Mouse (Mus musculus): ENCODE measurements around the gene Cfap126.
A peak's percentile ranks its signal among the peaks of the same experiment; 100 is the strongest.
"Not testable (repeated sequence)": the region's sequence is repeated elsewhere in the genome, so short reads cannot be mapped to it uniquely, and the experiment has no call there.

Gene Cfap126

GRCm38 (mm10) chr1:171129251-171129650, 15.5 kb downstream of the Cfap126 start:
- no peak for DNase-seq (ENCODE audit: low spot score)

GRCm38 (mm10) chr1:171130971-171131370, 17.3 kb downstream of the Cfap126 start:
- no peak for DNase-seq (ENCODE audit: low spot score)

DNA sequence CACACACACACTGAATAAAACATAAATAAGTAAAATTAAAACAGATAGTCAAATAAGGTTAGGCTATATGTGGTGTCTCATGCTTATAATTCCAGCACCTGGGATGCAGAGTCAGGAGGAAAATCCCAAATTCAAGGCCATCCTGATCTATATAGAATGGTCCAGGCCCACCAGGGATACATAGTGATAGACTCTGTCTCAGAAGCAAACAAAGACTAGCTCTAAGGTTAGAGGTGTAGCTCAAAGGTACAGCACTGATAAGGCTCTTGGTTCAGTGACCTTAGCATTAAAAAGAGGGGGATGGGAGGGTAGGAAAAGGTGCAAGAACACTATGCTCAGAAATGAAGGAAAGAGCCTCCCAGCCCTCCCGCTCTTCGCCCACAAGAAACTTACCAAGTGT, 21.9 kb downstream of the Cfap126 start:
- DNase-seq (ENCODE audit: low spot score), result no peak

DNA sequence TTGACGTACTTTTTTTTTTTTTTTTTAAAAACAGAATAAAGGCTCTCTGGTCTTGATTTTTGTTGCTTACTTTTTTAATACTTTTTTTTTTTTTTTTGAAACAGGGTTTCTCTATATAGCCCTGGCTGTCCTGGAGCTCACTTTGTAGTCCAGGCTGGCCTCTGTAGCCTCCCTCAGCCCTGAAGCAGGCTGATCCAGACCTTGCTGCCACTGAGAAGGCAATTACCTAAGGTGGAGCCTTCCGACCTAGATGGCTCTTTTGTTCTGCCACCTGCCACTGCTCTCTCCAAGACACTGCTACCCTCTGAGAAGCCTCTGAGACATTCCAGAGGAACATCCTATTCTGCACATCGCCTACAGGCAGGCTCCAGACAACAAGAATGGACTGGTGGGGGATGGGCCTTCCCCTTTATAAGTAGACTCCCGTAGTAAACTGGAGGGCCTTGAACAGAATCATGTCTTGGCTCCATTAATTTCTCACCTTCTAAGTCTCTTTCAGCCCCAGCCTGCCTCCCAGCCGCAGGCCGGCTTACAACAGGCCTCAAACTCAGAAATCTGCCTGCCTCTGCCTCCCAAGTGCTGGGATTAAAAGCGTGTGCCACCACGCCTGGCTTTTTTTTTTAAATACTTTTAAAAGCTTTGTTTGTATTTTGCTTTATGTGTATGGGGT, 23.9 kb downstream of the Cfap126 start:
- DNase-seq (ENCODE audit: low spot score), result not testable (repeated sequence)

DNA sequence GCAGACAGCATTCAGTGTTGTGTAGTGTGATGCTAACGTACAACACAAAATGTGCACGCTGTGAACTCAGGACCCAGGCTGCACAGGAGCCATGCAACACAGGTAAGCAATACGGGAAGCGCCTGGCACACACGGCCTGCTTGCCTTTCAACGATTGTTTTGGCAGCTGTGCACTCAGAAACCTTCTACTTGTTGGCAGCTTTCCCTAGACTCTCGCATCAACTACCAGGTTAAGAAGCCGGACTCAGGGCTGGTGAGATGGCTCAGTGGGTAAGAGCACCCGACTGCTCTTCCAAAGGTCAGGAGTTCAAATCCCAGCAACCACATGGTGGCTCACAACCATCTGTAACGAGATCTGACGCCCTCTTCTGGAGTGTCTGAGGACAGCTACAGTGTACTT, 29.3 kb downstream of the Cfap126 start:
- not testable (repeated sequence) for DNase-seq (ENCODE audit: low spot score)

GRCm38 (mm10) chr1:171149974-171150760, 36.4 kb downstream of the Cfap126 start, which contains the start of the genes Sdhc and Mpz:
TSS of gene Sdhc (minus strand) at chr1:171150603.
TSS of gene Mpz (plus strand) at chr1:171150711.
- peak; percentile 78 for DNase-seq (ENCODE audit: low spot score)

- DNase-seq (ENCODE audit: low spot score), result no peak
Observed at GRCm38 (mm10) chr1:171150838-171151391, 37.2 kb downstream of the Cfap126 start.

DNA sequence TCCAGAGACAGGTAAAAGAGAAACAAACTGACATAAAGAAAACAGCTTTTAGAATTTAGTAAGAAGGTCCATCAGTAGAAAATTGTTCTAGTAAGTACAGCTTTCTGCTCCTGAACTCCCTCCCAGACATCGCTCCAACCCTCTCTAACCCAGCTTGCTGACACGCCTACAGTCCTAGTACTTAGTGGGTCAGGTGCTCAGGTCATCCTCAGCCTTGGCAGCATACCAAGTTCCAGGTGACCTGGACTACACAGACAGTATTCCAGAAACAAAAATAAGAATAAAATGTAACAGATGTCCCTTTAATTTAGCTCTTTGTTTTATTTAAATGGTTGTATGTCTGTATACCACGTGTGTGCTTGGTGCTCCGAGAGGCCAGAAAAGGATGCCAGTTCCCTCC, 38.2 kb downstream of the Cfap126 start:
- DNase-seq (ENCODE audit: low spot score), result no peak

- no peak for DNase-seq (ENCODE audit: low spot score)
Observed at GRCm38 (mm10) chr1:171156644-171157043, 42.9 kb downstream of the Cfap126 start.

DNA sequence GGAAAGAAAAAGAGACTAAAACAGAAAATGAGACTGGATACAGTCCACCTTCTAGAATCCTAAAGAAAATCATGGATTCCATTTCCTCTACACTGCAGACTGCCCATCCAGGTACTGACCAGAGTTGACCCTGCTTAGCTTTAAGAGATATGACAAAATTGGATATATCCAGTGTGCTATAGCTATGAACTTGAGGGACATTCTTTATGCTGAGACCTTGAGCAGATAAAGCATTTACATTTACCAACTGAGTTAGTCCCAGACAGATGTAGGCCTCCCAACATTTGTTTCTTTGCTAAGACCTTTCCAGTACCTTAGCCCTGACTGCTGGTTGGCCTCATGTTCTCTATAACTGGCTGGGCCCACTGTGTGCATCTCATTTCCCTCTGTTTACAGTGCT, 44.2 kb downstream of the Cfap126 start:
- no peak for DNase-seq (ENCODE audit: low spot score)

GRCm38 (mm10) chr1:171159485-171159975, 45.8 kb downstream of the Cfap126 start:
- no peak for DNase-seq (ENCODE audit: low spot score)

DNA sequence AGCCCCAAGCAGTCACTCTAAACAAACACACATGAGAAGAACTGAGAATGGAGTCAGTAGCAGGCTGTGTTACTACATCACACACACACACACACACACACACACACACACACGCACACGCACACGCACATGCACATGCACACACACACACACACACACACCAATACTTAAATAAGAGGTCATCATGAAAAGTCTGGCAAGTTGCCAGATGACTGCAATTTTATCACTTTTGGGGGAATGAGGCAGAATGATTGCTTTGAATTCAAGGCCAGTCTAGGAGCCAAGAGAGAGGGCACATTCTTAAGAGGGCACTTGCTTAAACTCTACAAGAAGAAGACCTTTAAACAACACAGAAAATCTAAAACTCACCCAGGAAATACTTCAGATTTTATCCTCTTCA, 48.8 kb downstream of the Cfap126 start:
- no peak for DNase-seq (ENCODE audit: low spot score)

DNA sequence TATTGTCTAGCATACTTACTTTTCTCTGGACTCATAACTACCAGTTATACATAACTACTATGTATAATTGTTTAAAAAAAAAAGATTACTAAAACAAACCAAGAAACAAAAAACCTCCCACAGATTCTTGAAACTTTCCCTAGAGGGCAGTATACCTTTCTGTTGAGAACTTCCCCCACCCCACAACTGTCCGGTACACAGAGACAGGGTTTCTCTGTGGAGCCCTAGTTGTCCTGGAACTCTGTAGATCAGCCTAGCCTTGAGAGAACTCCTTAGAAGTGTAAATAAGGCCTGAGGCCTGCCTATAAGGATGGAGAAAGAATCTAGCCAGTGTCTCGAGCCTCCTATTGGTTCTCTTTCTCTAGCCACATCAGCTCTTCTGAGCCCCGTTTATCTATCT, 50.5 kb downstream of the Cfap126 start:
- DNase-seq (ENCODE audit: low spot score), result no peak

- no peak for DNase-seq (ENCODE audit: low spot score)
Observed at GRCm38 (mm10) chr1:171165629-171166345, 52.1 kb downstream of the Cfap126 start.

DNA sequence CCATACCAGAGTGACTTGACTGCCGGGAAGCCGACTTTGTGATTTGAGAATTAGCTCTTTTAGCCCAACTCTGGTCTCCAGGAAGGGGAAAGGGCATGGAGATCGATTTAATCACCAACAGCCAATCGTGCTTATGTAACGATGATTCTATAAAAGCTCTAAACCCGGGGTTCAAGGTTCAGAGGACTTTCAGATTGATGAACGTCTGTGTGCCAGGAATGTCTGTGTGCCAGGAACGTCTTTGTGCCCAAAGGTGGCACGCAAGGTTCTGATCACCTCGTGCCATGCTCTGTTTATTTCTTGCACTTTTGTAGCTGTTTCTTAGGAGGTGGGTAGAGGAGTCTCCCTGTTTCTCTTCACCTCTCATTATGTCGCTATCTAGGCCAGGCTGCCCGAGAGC, 55.2 kb downstream of the Cfap126 start:
- DNase-seq (ENCODE audit: low spot score), result no peak

DNA sequence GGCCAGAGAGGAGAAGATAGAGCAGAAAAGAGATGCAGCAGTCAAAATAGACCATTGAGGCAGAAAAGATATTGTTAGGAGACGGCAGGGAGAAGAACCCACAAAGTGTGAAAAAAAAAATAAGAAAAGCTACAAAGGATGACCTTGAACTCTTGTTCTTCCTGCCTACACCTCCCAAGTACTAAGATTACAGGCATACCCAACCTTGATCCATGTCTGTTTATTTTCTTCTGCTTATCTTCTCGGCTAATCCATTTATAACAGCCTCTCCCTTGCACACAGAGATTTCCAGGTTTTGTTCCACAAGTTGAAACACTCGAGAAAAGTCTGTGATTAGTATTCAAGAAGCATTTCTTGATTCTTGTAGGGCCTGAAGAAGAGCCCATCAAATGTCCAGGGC, 56.2 kb downstream of the Cfap126 start:
- no peak for DNase-seq (ENCODE audit: low spot score)

DNA sequence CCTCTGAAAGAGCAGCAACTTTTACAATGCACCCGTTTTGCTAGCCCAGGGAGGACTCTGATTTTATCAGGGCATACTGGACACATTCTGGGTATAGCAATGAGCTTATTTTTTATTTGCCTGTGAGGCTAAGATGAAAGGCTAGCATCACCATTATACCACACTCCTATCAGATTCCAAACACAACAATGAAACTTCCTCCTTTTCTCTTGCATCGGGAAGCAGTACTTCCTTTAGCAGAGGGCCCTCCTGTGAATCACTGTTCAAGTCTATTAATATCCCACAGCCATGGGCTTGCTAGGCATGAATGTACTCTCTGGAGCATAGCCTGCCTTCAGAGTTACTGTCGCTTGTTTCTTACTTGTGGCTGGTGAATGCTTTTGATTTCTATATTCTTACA, 57.4 kb downstream of the Cfap126 start:
- DNase-seq (ENCODE audit: low spot score), result no peak

GRCm38 (mm10) chr1:171172779-171173178, 59.1 kb downstream of the Cfap126 start:
- no peak for DNase-seq (ENCODE audit: low spot score)
